Mouse (Mus musculus) neutrophil, adult 5-6 weeks (primary cell): ENCODE measurements around the gene 9530077C05Rik. TPM values are rescaled to one million over a fixed set of nuclear protein-coding genes. Genes with fewer than 3 reads are reported as not detected.

Source experiments
- ATAC-seq: fragments of 151-379, 151-347 bp; 2 replicates; pipeline ENCODE4 v1.8.0; 2017; ENCODE audit warnings: mild to moderate bottlenecking, moderate TSS enrichment; ENCODE audit not compliant: insufficient number of reproducible peaks, poor library complexity, low FRiP score, severe bottlenecking; ENCODE audit errors: extremely low read depth
- total RNA-seq: library from RNA; stranded (forward); fragments of 200-1000 nt; gene quantifications from 2 replicates; pipeline ENCODE4 v1.2.3, GENCODE M21; 2017

9530077C05Rik gene
- total RNA-seq, 1 experiment from 2014 or later, result 15.4 TPM

DNA sequence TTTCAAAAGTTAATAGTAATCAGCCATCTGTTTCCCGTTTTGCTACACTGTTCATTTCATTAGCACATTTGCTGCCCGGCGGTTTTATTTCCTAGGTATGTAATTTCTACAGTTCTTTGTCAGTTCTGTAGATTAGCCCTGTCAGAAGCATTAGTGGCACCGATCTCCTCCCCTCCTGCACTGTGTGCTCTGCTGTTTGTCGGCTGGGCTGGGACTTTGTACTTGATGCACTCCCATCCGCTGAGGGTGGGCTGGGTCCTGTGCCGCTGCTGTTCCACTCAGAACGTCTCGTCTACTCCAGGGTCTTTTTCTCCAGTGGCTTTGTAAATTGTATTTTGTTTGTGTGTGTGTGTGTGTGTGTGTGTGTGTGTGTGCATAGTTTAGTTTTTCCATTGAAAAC, 77.7 kb downstream of the 9530077C05Rik start:
- ATAC-seq, result no peak

Other genes with a start within 250 kb of the 9530077C05Rik start
- not detected in 2 replicates for gene Zfp872, start 223.4 kb upstream of the 9530077C05Rik start, total RNA-seq
- gene Zfp809, start 185.8 kb upstream of the 9530077C05Rik start, total RNA-seq, result 49.2 and 51.3 TPM in 2 replicates
- 1.6 and 1.7 TPM in 2 replicates for gene Zfp599, start 151.6 kb upstream of the 9530077C05Rik start, total RNA-seq
- gene Zfp810, start 103.9 kb upstream of the 9530077C05Rik start, total RNA-seq, result 13.9 and 20.4 TPM in 2 replicates
- 2.2 and 5.0 TPM in 2 replicates for gene Anln, start 22.3 kb upstream of the 9530077C05Rik start, total RNA-seq
- gene Gm17545, start 42.8 kb downstream of the 9530077C05Rik start, total RNA-seq, result not detected in 2 replicates
- 180 and 214 TPM in 2 replicates for gene Rp9, start 58.2 kb downstream of the 9530077C05Rik start, total RNA-seq
- 24.6 and 27.1 TPM in 2 replicates for gene Bbs9, start 64.2 kb downstream of the 9530077C05Rik start, total RNA-seq